Mouse (Mus musculus): Measurements from ENCODE around the gene Gm10959. TPM values are rescaled to one million over a fixed set of nuclear protein-coding genes. Genes with fewer than 3 reads are reported as not detected.
A peak's percentile ranks its signal among the peaks of the same experiment; 100 is the strongest.

Gm10959 gene
- total and polyA plus RNA-seq, 3 experiments: not detected

GRCm38 (mm10) chr3:122921676-122922527 is 2.7 kb upstream of the Gm10959 start:
- H3K79me2 ChIP-seq (ENCODE audit: control insufficient read depth, insufficient read depth, low read length, poor library complexity): peaks cover 9% of the 10 kb centered on the region
- peaks cover 18 to 31% of the 10 kb centered on the region in 2 experiments for H3K4me1 ChIP-seq (ENCODE audit: control insufficient read depth in 1 of 2, insufficient read depth in 2 of 2, low read length in 2 of 2)
- H3K27me3 ChIP-seq (ENCODE audit: control insufficient read depth in 1 of 2, insufficient read depth in 2 of 2, low read length in 2 of 2): no peaks in the 10 kb centered on the region
- H3K36me3 ChIP-seq (ENCODE audit: control insufficient read depth in 1 of 2, insufficient read depth in 2 of 2, low read length in 2 of 2): peaks cover 0 to 33% of the 10 kb centered on the region in 2 experiments; a peak in 2 of 4 replicates
- no peak overlapping the region for H3K27ac ChIP-seq (ENCODE audit: control insufficient read depth, low read depth, low read length)
- no peak for TF ChIP-seq POLR2A (IDR thresholded peaks at IDR 0.05; ENCODE audit: control insufficient read depth in 1 of 2, insufficient read depth in 1 of 2, low read depth in 1 of 2, low read length in 2 of 2, poor library complexity in 1 of 2)
- TF ChIP-seq MAZ (IDR thresholded peaks at IDR 0.05; ENCODE audit: low read depth, low read length): no peak
- TF ChIP-seq ELF1 (IDR thresholded peaks at IDR 0.05; ENCODE audit: low read depth, low read length): no peak
- no peak for TF ChIP-seq SMC3 (IDR thresholded peaks at IDR 0.05; ENCODE audit: low read depth, low read length)
- no peak for TF ChIP-seq GABPA (IDR thresholded peaks at IDR 0.05; ENCODE audit: low read depth, low read length)
- no peak for TF ChIP-seq ZNF384 (IDR thresholded peaks at IDR 0.05; ENCODE audit: low read depth, low read length)
- no peak for TF ChIP-seq ZC3H11A (IDR thresholded peaks at IDR 0.05; ENCODE audit: low read depth, low read length)
- TF ChIP-seq USF2 (IDR thresholded peaks at IDR 0.05; ENCODE audit: borderline replicate concordance in 1 of 2, insufficient read depth in 1 of 2, low read depth in 1 of 2, low read length in 2 of 2): no peak
- no peak for DNase-seq (ENCODE audit: low read depth, low spot score)
- H3K9ac ChIP-seq (ENCODE audit: control insufficient read depth, low read depth, low read length, poor library complexity, severe bottlenecking): no peak overlapping the region
- no peak overlapping the region; a peak in 1 of 4 replicates for H3K4me3 ChIP-seq (ENCODE audit: control insufficient read depth in 1 of 2, insufficient read depth in 1 of 2, low read depth in 2 of 2, low read length in 2 of 2)
- no peaks in the 10 kb centered on the region for H3K9me3 ChIP-seq (replicated peaks; ENCODE audit: insufficient read depth, low read length)

- H3K79me2 ChIP-seq (ENCODE audit: control insufficient read depth, insufficient read depth, low read length, poor library complexity): peaks cover 7% of the 10 kb centered on the region
- no peaks in the 10 kb centered on the region for H3K9me3 ChIP-seq (replicated peaks; ENCODE audit: insufficient read depth, low read length)
- peaks cover 18 to 33% of the 10 kb centered on the region in 2 experiments for H3K4me1 ChIP-seq (ENCODE audit: control insufficient read depth in 1 of 2, insufficient read depth in 2 of 2, low read length in 2 of 2)
- peak overlapping the region; percentile 73 for H3K27ac ChIP-seq (ENCODE audit: control insufficient read depth, low read depth, low read length)
- no peaks in the 10 kb centered on the region for H3K27me3 ChIP-seq (ENCODE audit: control insufficient read depth in 1 of 2, insufficient read depth in 2 of 2, low read length in 2 of 2)
- peak; percentile 82 for DNase-seq (ENCODE audit: low read depth, low spot score)
- H3K9ac ChIP-seq (ENCODE audit: control insufficient read depth, low read depth, low read length, poor library complexity, severe bottlenecking): no peak overlapping the region
- 0 out of 4 replicates have a peak overlapping the region, but pooled peaks of 1 of the 2 experiments have one; percentile 16 for H3K4me3 ChIP-seq (ENCODE audit: control insufficient read depth in 1 of 2, insufficient read depth in 1 of 2, low read depth in 2 of 2, low read length in 2 of 2)
- peaks cover 0 to 36% of the 10 kb centered on the region in 2 experiments; a peak in 2 of 4 replicates for H3K36me3 ChIP-seq (ENCODE audit: control insufficient read depth in 1 of 2, insufficient read depth in 2 of 2, low read length in 2 of 2)
- TF ChIP-seq MAFK (IDR thresholded peaks at IDR 0.05; ENCODE audit: borderline replicate concordance, low read depth, low read length) (no peak), KAT2A (conservative IDR thresholded peaks at IDR 0.05; ENCODE audit: low read depth, low read length) (no peak), ZNF384 (IDR thresholded peaks at IDR 0.05; ENCODE audit: low read depth, low read length) (no peak), E2F4 (IDR thresholded peaks at IDR 0.05; ENCODE audit: borderline replicate concordance, low read depth, low read length) (no peak), MXI1 (IDR thresholded peaks at IDR 0.05; ENCODE audit: low read depth, low read length) (no peak), SMC3 (IDR thresholded peaks at IDR 0.05; ENCODE audit: low read depth, low read length) (no peak), MAZ (IDR thresholded peaks at IDR 0.05; ENCODE audit: low read depth, low read length) (peak; percentile 90; the same call in 1 of the 2 replicates), ELF1 (IDR thresholded peaks at IDR 0.05; ENCODE audit: low read depth, low read length) (no peak), TBP (IDR thresholded peaks at IDR 0.05; ENCODE audit: low read depth, low read length) (0 out of 2 replicates have a peak, but pooled peaks have one; percentile 22), ZMIZ1 (IDR thresholded peaks at IDR 0.05; ENCODE audit: low read depth, low read length) (no peak), TCF12 (IDR thresholded peaks at IDR 0.05; ENCODE audit: low read depth, low read length) (peak; percentile 35; the same call in 1 of the 2 replicates), POLR2A (IDR thresholded peaks at IDR 0.05; ENCODE audit: control insufficient read depth in 1 of 2, insufficient read depth in 1 of 2, low read depth in 1 of 2, low read length in 2 of 2, poor library complexity in 1 of 2) (no peak), RCOR1 (IDR thresholded peaks at IDR 0.05; ENCODE audit: low read depth, low read length) (0 out of 2 replicates have a peak, but pooled peaks have one; percentile 13), UBTF (IDR thresholded peaks at IDR 0.05; ENCODE audit: borderline replicate concordance, insufficient read depth, low read depth, low read length) (no peak), SIN3A (IDR thresholded peaks at IDR 0.05; ENCODE audit: low read length) (peak; percentile 35; the same call in 1 of the 2 replicates), ETS1 (IDR thresholded peaks at IDR 0.05; ENCODE audit: low read depth, low read length) (peak; percentile 66; the same call in 1 of the 2 replicates), GABPA (IDR thresholded peaks at IDR 0.05; ENCODE audit: low read depth, low read length) (no peak), ZKSCAN1 (IDR thresholded peaks at IDR 0.05; ENCODE audit: low read depth, low read length) (no peak), EP300 (IDR thresholded peaks at IDR 0.05; ENCODE audit: low read depth in 1 of 2, low read length in 2 of 2) (peak in 1 of 2 experiments; percentile 48; a peak in 1 of 4 replicates), GATA1 (IDR thresholded peaks at IDR 0.05; ENCODE audit: low read depth, low read length) (peak; percentile 57; the same call in 1 of the 2 replicates), MYB (IDR thresholded peaks at IDR 0.05; ENCODE audit: low read depth, low read length) (no peak), MYC (IDR thresholded peaks at IDR 0.05; ENCODE audit: low read depth, low read length) (no peak), JUND (IDR thresholded peaks at IDR 0.05; ENCODE audit: low read depth, low read length) (no peak)
Measured at GRCm38 (mm10) chr3:122920572-122921435, 1.6 kb upstream of the Gm10959 start.
